8 mouse cellular contexts compared by ENCODE assay signal in genomic region chr11:68399548-68400020, GRCm38 (mm10). TPM values are rescaled to one million over a fixed set of nuclear protein-coding genes. Genes with fewer than 3 reads are reported as not detected.
DNase-seq lines count a peak whose midpoint lies in the region; ATAC-seq and TF ChIP-seq lines count a peak whose summit lies in the region.

No protein-coding gene starts in this region.

- peaks cover 36% of the 10 kb centered on the region; the same call in 1 of the 2 replicates for H3K27me3 ChIP-seq in forebrain, embryonic 15.5 days
- H3K27me3 ChIP-seq in kidney, postnatal 0 days (ENCODE audit: insufficient read depth, low read length): peaks cover 24% of the 10 kb centered on the region
- peaks cover 36% of the 10 kb centered on the region for H3K27me3 ChIP-seq in midbrain, embryonic 16.5 days (ENCODE audit: control insufficient read depth, insufficient read depth, low read depth, low read length)

- peak overlapping the region; percentile 55 for H3K9ac ChIP-seq in ES-E14 (ENCODE audit: insufficient read depth, low read depth, low read length, poor library complexity, severe bottlenecking)
- H3K9ac ChIP-seq in forebrain, embryonic 15.5 days (replicated peaks): peak overlapping the region; percentile 50
- H3K9ac ChIP-seq in kidney, postnatal 0 days (ENCODE audit: low read depth, low read length): peak overlapping the region; percentile 52
- peak overlapping the region; percentile 63 for H3K9ac ChIP-seq in midbrain, embryonic 16.5 days (ENCODE audit: low read depth, low read length)

- peaks cover 4% of the 10 kb centered on the region; the same call in 1 of the 2 replicates for H3K36me3 ChIP-seq in ES-E14 (ENCODE audit: control insufficient read depth, insufficient read depth, low read length, poor library complexity, severe bottlenecking)
- H3K36me3 ChIP-seq in forebrain, embryonic 15.5 days: no peaks in the 10 kb centered on the region
- no peaks in the 10 kb centered on the region for H3K36me3 ChIP-seq in kidney, postnatal 0 days (ENCODE audit: insufficient read depth, low read length)
- no peaks in the 10 kb centered on the region for H3K36me3 ChIP-seq in midbrain, embryonic 16.5 days (ENCODE audit: control insufficient read depth, insufficient read depth, low read length)

- ATAC-seq in forebrain, embryonic 15.5 days (replicated peaks): peak; percentile 90
- no peak; the same call in 1 of the 2 replicates for ATAC-seq in kidney, postnatal 0 days (replicated peaks; ENCODE audit: low FRiP score, low read depth)
- peak; percentile 85 for ATAC-seq in midbrain, embryonic 16.5 days
- no peak for ATAC-seq in megakaryocyte progenitor cell, adult 5-6 weeks (replicated peaks; ENCODE audit: poor library complexity)

- intact Hi-C loops in heart, postnatal 25 days (cut with DNase I): loop anchor here (10.0 kb wide), 1 partner anchor 505 kb away; no protein-coding TSS in a partner anchor

- WGBS in forebrain, embryonic 15.5 days: under 1% methylated on average over 46 of the region's 47 CpGs
- under 1% methylated on average over 40 of the region's 47 CpGs for WGBS in kidney, postnatal 0 days
- under 1% methylated on average over 38 of the region's 47 CpGs for WGBS in midbrain, embryonic 16.5 days

- H3K4me1 ChIP-seq in ES-E14 (ENCODE audit: control insufficient read depth in 2 of 2, insufficient read depth in 2 of 2, low read length in 2 of 2, poor library complexity in 1 of 2): peaks cover 0 to 22% of the 10 kb centered on the region in 2 experiments; a peak in 2 of 4 replicates
- H3K4me1 ChIP-seq in forebrain, embryonic 15.5 days: peaks cover 24% of the 10 kb centered on the region
- H3K4me1 ChIP-seq in kidney, postnatal 0 days (replicated peaks; ENCODE audit: insufficient read depth, low read length): peaks cover 6% of the 10 kb centered on the region; the same call in 1 of the 2 replicates
- H3K4me1 ChIP-seq in midbrain, embryonic 16.5 days (ENCODE audit: control insufficient read depth, insufficient read depth, low read length): peaks cover 8% of the 10 kb centered on the region

- H3K4me2 ChIP-seq in forebrain, embryonic 15.5 days (replicated peaks): peak overlapping the region; percentile 92
- H3K4me2 ChIP-seq in kidney, postnatal 0 days (ENCODE audit: low read length): peak overlapping the region; percentile 89
- peak overlapping the region; percentile 93 for H3K4me2 ChIP-seq in midbrain, embryonic 16.5 days (ENCODE audit: low read length)

- H3K4me3 ChIP-seq in ES-E14 (ENCODE audit: insufficient read depth in 1 of 2, low read depth in 1 of 2, low read length in 2 of 2, poor library complexity in 1 of 2, severe bottlenecking in 1 of 2): peak overlapping the region; percentile 58 to 84
- H3K4me3 ChIP-seq in forebrain, embryonic 15.5 days: peak overlapping the region; percentile 46
- peak overlapping the region; percentile 39 for H3K4me3 ChIP-seq in kidney, postnatal 0 days (replicated peaks; ENCODE audit: low read depth, low read length)
- H3K4me3 ChIP-seq in midbrain, embryonic 16.5 days (ENCODE audit: low read depth, low read length): peak overlapping the region; percentile 55

- DNase-seq in heart, adult 11 months: peak; percentile 94
- DNase-seq in heart, postnatal 25 days (ENCODE audit: low spot score): no peak
- DNase-seq in ES-E14 (ENCODE audit: low read depth, low spot score): no peak
- DNase-seq in kidney, postnatal 0 days (ENCODE audit: low spot score): no peak
- DNase-seq in left cerebral cortex, adult 9 months (ENCODE audit: low spot score in 2 of 2): no peak

- in situ Hi-C loops in ES-E14 (cut with MboI; ENCODE audit: low sequenced_read_pairs in 2 of 2, unreplicated experiment in 2 of 2): loop anchor here (10.0 to 25.0 kb wide), 2 partner anchors 387 to 405 kb away; no protein-coding TSS in a partner anchor

- H3K27ac ChIP-seq in ES-E14 (ENCODE audit: insufficient read depth, low read depth, low read length, poor library complexity, severe bottlenecking): no peak overlapping the region; the same call in 1 of the 2 replicates
- H3K27ac ChIP-seq in forebrain, embryonic 15.5 days (replicated peaks): peak overlapping the region; percentile 41; the same call in 1 of the 2 replicates
- no peak overlapping the region for H3K27ac ChIP-seq in kidney, postnatal 0 days
- H3K27ac ChIP-seq in midbrain, embryonic 16.5 days (ENCODE audit: low read length): no peak overlapping the region

- TF ChIP-seq CTCF in kidney, postnatal 0 days (IDR thresholded peaks at IDR 0.05; ENCODE audit: low read depth): no peak

- no peaks in the 10 kb centered on the region for H3K9me3 ChIP-seq in ES-E14 (ENCODE audit: control insufficient read depth, insufficient read depth, low read depth, low read length)
- no peaks in the 10 kb centered on the region for H3K9me3 ChIP-seq in forebrain, embryonic 15.5 days
- H3K9me3 ChIP-seq in kidney, postnatal 0 days (replicated peaks; ENCODE audit: low read length): no peaks in the 10 kb centered on the region
- H3K9me3 ChIP-seq in midbrain, embryonic 16.5 days (replicated peaks; ENCODE audit: control insufficient read depth, low read length, poor library complexity, severe bottlenecking): no peaks in the 10 kb centered on the region

TF ChIP-seq in ES-E14, 5 proteins besides CTCF, POLR2A, EP300 and RAD21:
- TF ChIP-seq ZNF384 (IDR thresholded peaks at IDR 0.05; ENCODE audit: low read depth, low read length): no peak
- no peak for TF ChIP-seq CHD2 (IDR thresholded peaks at IDR 0.05; ENCODE audit: low read depth, low read length)
- no peak for TF ChIP-seq MAFK (IDR thresholded peaks at IDR 0.05; ENCODE audit: insufficient read depth, low read depth, low read length)
- no peak for TF ChIP-seq ZC3H11A (IDR thresholded peaks at IDR 0.05; ENCODE audit: borderline replicate concordance, low read depth, low read length)
- no peak for TF ChIP-seq HCFC1 (IDR thresholded peaks at IDR 0.05; ENCODE audit: borderline replicate concordance, insufficient read depth, low read length)

RNA-seq across cellular contexts. Expression of gene Ntn1, which starts 1.0 kb away (rescaled TPM):
- total RNA-seq in heart, postnatal 25 days (2021): 10 to 100 TPM; 53.0 to 54.8 TPM
- 22.6 and 34.1 TPM in 2 replicates for total RNA-seq in ES-E14 (2012; rRNA removed)
- polyA plus RNA-seq in forebrain, embryonic 15.5 days (2015; fragmentation: Nextera tagmentation; extraction: Ambion mirVana): 6.7 and 8.1 TPM in 2 replicates
- polyA plus RNA-seq in kidney, postnatal 0 days (2015; fragmentation: Nextera tagmentation; extraction: Ambion mirVana): 11.0 and 11.8 TPM in 2 replicates
- polyA plus RNA-seq in midbrain, embryonic 16.5 days (2015; fragmentation: Nextera tagmentation; extraction: Ambion mirVana): 15.8 and 16.1 TPM in 2 replicates
- not detected in 2 replicates for total RNA-seq in megakaryocyte progenitor cell, adult 5-6 weeks (2015)
- not detected in 2 replicates for total RNA-seq in megakaryocyte progenitor cell, adult 5-6 weeks (2017)

RNA-seq across cellular contexts. Expression of gene Pik3r5, which starts 32.3 kb away (rescaled TPM):
- 1 to 10 TPM in 1 of 2 experiments, under 1 TPM in 1; 0.70 to 1.1 TPM for total RNA-seq in heart, postnatal 25 days (2021)
- total RNA-seq in ES-E14 (2012; rRNA removed): 0.94 and 1.3 TPM in 2 replicates
- polyA plus RNA-seq in forebrain, embryonic 15.5 days (2015; fragmentation: Nextera tagmentation; extraction: Ambion mirVana): 0.11 and 0.20 TPM in 2 replicates
- 0.21 and 0.23 TPM in 2 replicates for polyA plus RNA-seq in kidney, postnatal 0 days (2015; fragmentation: Nextera tagmentation; extraction: Ambion mirVana)
- 0.21 and 0.24 TPM in 2 replicates for polyA plus RNA-seq in midbrain, embryonic 16.5 days (2015; fragmentation: Nextera tagmentation; extraction: Ambion mirVana)
- total RNA-seq in megakaryocyte progenitor cell, adult 5-6 weeks (2015): 10.5 and 12.8 TPM in 2 replicates
- total RNA-seq in megakaryocyte progenitor cell, adult 5-6 weeks (2017): 6.2 and 7.0 TPM in 2 replicates

Comparison
In these comparisons a context has a peak if more than half of its experiments do, and no peak if none do; other contexts are left out.
1. ATAC-seq: peak in forebrain, embryonic 15.5 days (single experiment) and midbrain, embryonic 16.5 days (single experiment); none in kidney, postnatal 0 days (single experiment) and megakaryocyte progenitor cell, adult 5-6 weeks (single experiment).
2. RNA of gene Ntn1, which starts 1.0 kb away (total RNA-seq): 53.0 to 54.8 TPM in heart, postnatal 25 days and 22.6 to 34.1 TPM in ES-E14; not detected in megakaryocyte progenitor cell, adult 5-6 weeks; every median in the first group is over 10 times any median in the second.
3. Peak in every context shown above with its lines, with median percentiles within 50 percentile points of each other: H3K4me3 ChIP-seq, H3K9ac ChIP-seq and H3K4me2 ChIP-seq.